Mouse (Mus musculus): ENCODE data around the gene Fam126a.
A peak's percentile ranks its signal among the peaks of the same experiment; 100 is the strongest.

DNA sequence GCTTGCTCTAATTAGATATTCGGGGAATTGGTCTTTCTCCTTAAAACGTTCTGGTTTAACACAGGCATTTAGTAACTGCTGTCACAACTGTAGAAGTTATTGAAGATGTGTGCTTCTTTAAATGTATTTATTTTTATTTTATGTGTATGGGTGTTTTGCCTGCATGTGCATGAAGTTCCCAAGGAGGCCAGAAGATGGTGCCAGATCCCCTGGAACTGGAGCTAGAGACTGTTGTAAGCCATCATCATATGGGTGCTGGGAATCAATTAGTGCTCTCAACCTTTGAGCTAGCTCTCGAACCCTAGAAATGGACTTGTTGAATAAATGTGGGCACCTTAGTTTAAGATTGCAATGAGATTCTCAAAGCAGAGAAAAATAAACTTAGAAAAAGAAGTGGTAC is 27.1 kb upstream of the Fam126a start:
- TF ChIP-seq CTCF (IDR thresholded peaks at IDR 0.05) (peak; percentile 52), POLR2A (IDR thresholded peaks at IDR 0.05; ENCODE audit: insufficient read depth, low read depth, low read length) (no peak)

Measured in heart, adult 2 months (tissue).